Mouse (Mus musculus): ENCODE data around the gene Psmc1. TPM values are rescaled to one million over a fixed set of nuclear protein-coding genes. Genes with fewer than 3 reads are reported as not detected.

Gene Psmc1
- polyA plus RNA-seq, 1 experiment = 545 TPM

DNA sequence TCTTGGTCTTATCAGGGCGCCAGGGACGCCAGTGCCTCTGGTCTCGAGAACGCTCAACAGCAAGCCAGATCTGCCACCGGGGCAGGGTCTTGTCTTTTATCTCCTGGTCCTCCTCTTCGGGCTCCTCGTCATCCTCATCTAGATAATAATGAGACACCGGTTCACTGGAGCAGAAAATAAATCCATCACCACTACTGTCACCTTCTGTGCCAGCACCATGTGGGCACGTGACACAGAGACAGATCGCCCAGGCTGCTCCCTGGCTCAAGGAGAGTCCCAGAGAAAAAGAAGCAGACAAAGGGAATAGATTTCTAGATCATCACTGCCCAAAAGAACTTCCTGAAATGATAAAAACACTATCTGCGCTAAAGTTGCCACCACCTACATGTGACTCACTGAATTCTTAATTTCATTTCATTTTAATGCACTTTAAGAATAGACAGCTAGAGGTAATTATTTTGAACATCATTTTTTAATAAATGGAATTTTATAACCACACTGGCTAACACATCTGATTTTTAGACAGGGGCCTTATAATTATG is 24.5 kb downstream of the Psmc1 start:
- Histone ChIP-seq H3K9me3 (replicated peaks; ENCODE audit: control insufficient read depth, insufficient read depth, low read length, poor library complexity, severe bottlenecking) (no peaks in the 10 kb centered on the region), H3K27me3 (ENCODE audit: control insufficient read depth, insufficient read depth, low read length, poor library complexity, severe bottlenecking) (no peaks in the 10 kb centered on the region), H3K36me3 (ENCODE audit: control insufficient read depth, insufficient read depth, low read length, poor library complexity, severe bottlenecking) (peaks cover 12% of the 10 kb centered on the region), H3K4me3 (ENCODE audit: low read depth, low read length) (no peak overlapping the region), H3K4me1 (ENCODE audit: control insufficient read depth, insufficient read depth, low read length) (peaks cover 1% of the 10 kb centered on the region), H3K9ac (ENCODE audit: low read depth, poor library complexity, severe bottlenecking) (no peak overlapping the region), H3K27ac (ENCODE audit: insufficient read depth, low read length) (no peak overlapping the region)
- no peak for TF ChIP-seq POLR2A (IDR thresholded peaks at IDR 0.05; ENCODE audit: insufficient read depth, low read length)
- no peak for TF ChIP-seq CTCF (IDR thresholded peaks at IDR 0.05; ENCODE audit: low read depth, low read length)
- no peak for TF ChIP-seq EP300 (IDR thresholded peaks at IDR 0.05; ENCODE audit: insufficient read depth, low read depth, low read length)

DNA sequence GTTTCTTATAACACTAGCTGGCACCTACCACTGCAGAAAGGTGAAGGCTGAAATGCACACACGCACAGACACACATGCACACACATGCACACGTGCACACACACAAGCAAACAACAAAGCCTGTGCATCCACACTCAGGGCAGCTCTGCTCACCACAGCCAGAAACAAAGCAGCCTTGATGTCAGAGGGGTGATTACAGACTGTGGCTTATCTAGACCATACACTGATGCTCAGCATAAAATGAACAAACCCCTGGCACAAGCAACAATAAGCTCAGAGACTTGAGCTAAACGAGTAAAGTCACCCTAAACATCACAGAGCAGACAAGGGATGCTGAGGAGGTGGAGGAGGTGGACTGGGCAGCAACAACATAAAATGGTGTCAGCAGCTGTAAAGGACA is 25.2 kb downstream of the Psmc1 start:
- Histone ChIP-seq H3K9me3 (replicated peaks; ENCODE audit: control insufficient read depth, insufficient read depth, low read length, poor library complexity, severe bottlenecking) (no peaks in the 10 kb centered on the region), H3K4me3 (ENCODE audit: low read depth, low read length) (no peak overlapping the region), H3K36me3 (ENCODE audit: control insufficient read depth, insufficient read depth, low read length, poor library complexity, severe bottlenecking) (peaks cover 10% of the 10 kb centered on the region), H3K4me1 (ENCODE audit: control insufficient read depth, insufficient read depth, low read length) (no peaks in the 10 kb centered on the region), H3K9ac (ENCODE audit: low read depth, poor library complexity, severe bottlenecking) (no peak overlapping the region), H3K27me3 (ENCODE audit: control insufficient read depth, insufficient read depth, low read length, poor library complexity, severe bottlenecking) (no peaks in the 10 kb centered on the region), H3K27ac (ENCODE audit: insufficient read depth, low read length) (no peak overlapping the region)
- no peak for TF ChIP-seq POLR2A (IDR thresholded peaks at IDR 0.05; ENCODE audit: insufficient read depth, low read length)
- no peak for TF ChIP-seq CTCF (IDR thresholded peaks at IDR 0.05; ENCODE audit: low read depth, low read length)
- TF ChIP-seq EP300 (IDR thresholded peaks at IDR 0.05; ENCODE audit: insufficient read depth, low read depth, low read length) = no peak

GRCm38 (mm10) chr12:100142848-100143523 is 33.0 kb downstream of the Psmc1 start:
- TF ChIP-seq POLR2A (IDR thresholded peaks at IDR 0.05; ENCODE audit: insufficient read depth, low read length) = no peak
- no peak for TF ChIP-seq EP300 (IDR thresholded peaks at IDR 0.05; ENCODE audit: insufficient read depth, low read depth, low read length)
- no peak for TF ChIP-seq CTCF (IDR thresholded peaks at IDR 0.05; ENCODE audit: low read depth, low read length)
- no peaks in the 10 kb centered on the region for H3K9me3 ChIP-seq (replicated peaks; ENCODE audit: control insufficient read depth, insufficient read depth, low read length, poor library complexity, severe bottlenecking)
- peaks cover 26% of the 10 kb centered on the region for H3K36me3 ChIP-seq (ENCODE audit: control insufficient read depth, insufficient read depth, low read length, poor library complexity, severe bottlenecking)
- no peak overlapping the region for H3K4me3 ChIP-seq (ENCODE audit: low read depth, low read length)
- H3K27me3 ChIP-seq (ENCODE audit: control insufficient read depth, insufficient read depth, low read length, poor library complexity, severe bottlenecking) = no peaks in the 10 kb centered on the region
- no peak overlapping the region for H3K9ac ChIP-seq (ENCODE audit: low read depth, poor library complexity, severe bottlenecking)
- H3K4me1 ChIP-seq (ENCODE audit: control insufficient read depth, insufficient read depth, low read length) = no peaks in the 10 kb centered on the region
- H3K27ac ChIP-seq (ENCODE audit: insufficient read depth, low read length) = no peak overlapping the region

DNA sequence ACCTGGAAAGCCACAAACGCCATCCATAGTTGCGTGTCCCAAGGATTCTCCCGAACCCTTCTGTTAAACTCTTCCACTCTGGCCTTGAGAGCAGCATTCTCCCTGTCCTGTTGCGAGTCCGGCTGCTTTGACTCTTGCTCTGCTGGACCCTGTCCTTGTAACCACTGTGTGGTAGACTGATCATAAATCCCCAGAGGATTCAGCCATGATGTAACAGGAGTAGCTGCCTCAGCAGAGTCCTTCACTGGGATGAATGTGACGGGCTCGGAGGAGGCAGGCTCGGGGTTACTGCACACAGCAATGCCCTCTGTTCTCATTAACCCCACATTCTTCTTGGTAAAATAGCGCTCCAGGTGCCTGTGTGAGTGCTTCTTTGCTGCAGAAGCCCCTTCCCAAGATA is 33.8 kb downstream of the Psmc1 start:
- no peak overlapping the region for H3K27ac ChIP-seq (ENCODE audit: insufficient read depth, low read length)
- peaks cover 30% of the 10 kb centered on the region for H3K36me3 ChIP-seq (ENCODE audit: control insufficient read depth, insufficient read depth, low read length, poor library complexity, severe bottlenecking)
- no peak overlapping the region for H3K9ac ChIP-seq (ENCODE audit: low read depth, poor library complexity, severe bottlenecking)
- TF ChIP-seq CTCF (IDR thresholded peaks at IDR 0.05; ENCODE audit: low read depth, low read length) (no peak), POLR2A (IDR thresholded peaks at IDR 0.05; ENCODE audit: insufficient read depth, low read length) (no peak), EP300 (IDR thresholded peaks at IDR 0.05; ENCODE audit: insufficient read depth, low read depth, low read length) (no peak)
- H3K9me3 ChIP-seq (replicated peaks; ENCODE audit: control insufficient read depth, insufficient read depth, low read length, poor library complexity, severe bottlenecking) = no peaks in the 10 kb centered on the region
- H3K4me3 ChIP-seq (ENCODE audit: low read depth, low read length) = no peak overlapping the region
- H3K4me1 ChIP-seq (ENCODE audit: control insufficient read depth, insufficient read depth, low read length) = no peaks in the 10 kb centered on the region
- H3K27me3 ChIP-seq (ENCODE audit: control insufficient read depth, insufficient read depth, low read length, poor library complexity, severe bottlenecking) = no peaks in the 10 kb centered on the region

- no peaks in the 10 kb centered on the region for H3K4me1 ChIP-seq (ENCODE audit: control insufficient read depth, insufficient read depth, low read length)
- H3K9ac ChIP-seq (ENCODE audit: low read depth, poor library complexity, severe bottlenecking) = no peak overlapping the region
- H3K36me3 ChIP-seq (ENCODE audit: control insufficient read depth, insufficient read depth, low read length, poor library complexity, severe bottlenecking) = peaks cover 34% of the 10 kb centered on the region
- H3K4me3 ChIP-seq (ENCODE audit: low read depth, low read length) = no peak overlapping the region
- no peaks in the 10 kb centered on the region for H3K9me3 ChIP-seq (replicated peaks; ENCODE audit: control insufficient read depth, insufficient read depth, low read length, poor library complexity, severe bottlenecking)
- no peaks in the 10 kb centered on the region for H3K27me3 ChIP-seq (ENCODE audit: control insufficient read depth, insufficient read depth, low read length, poor library complexity, severe bottlenecking)
- TF ChIP-seq POLR2A (IDR thresholded peaks at IDR 0.05; ENCODE audit: insufficient read depth, low read length) = no peak
- no peak for TF ChIP-seq EP300 (IDR thresholded peaks at IDR 0.05; ENCODE audit: insufficient read depth, low read depth, low read length)
- TF ChIP-seq CTCF (IDR thresholded peaks at IDR 0.05; ENCODE audit: low read depth, low read length) = no peak
- H3K27ac ChIP-seq (ENCODE audit: insufficient read depth, low read length) = no peak overlapping the region
Observed at GRCm38 (mm10) chr12:100144269-100144668, 34.3 kb downstream of the Psmc1 start.

GRCm38 (mm10) chr12:100152466-100152865 is 42.5 kb downstream of the Psmc1 start:
- H3K36me3 ChIP-seq (ENCODE audit: control insufficient read depth, insufficient read depth, low read length, poor library complexity, severe bottlenecking) = peaks cover 23% of the 10 kb centered on the region
- H3K4me3 ChIP-seq (ENCODE audit: low read depth, low read length) = no peak overlapping the region
- no peaks in the 10 kb centered on the region for H3K9me3 ChIP-seq (replicated peaks; ENCODE audit: control insufficient read depth, insufficient read depth, low read length, poor library complexity, severe bottlenecking)
- H3K27ac ChIP-seq (ENCODE audit: insufficient read depth, low read length) = no peak overlapping the region
- TF ChIP-seq POLR2A (IDR thresholded peaks at IDR 0.05; ENCODE audit: insufficient read depth, low read length) (no peak), EP300 (IDR thresholded peaks at IDR 0.05; ENCODE audit: insufficient read depth, low read depth, low read length) (no peak), CTCF (IDR thresholded peaks at IDR 0.05; ENCODE audit: low read depth, low read length) (no peak)
- H3K9ac ChIP-seq (ENCODE audit: low read depth, poor library complexity, severe bottlenecking) = no peak overlapping the region
- no peaks in the 10 kb centered on the region for H3K4me1 ChIP-seq (ENCODE audit: control insufficient read depth, insufficient read depth, low read length)
- H3K27me3 ChIP-seq (ENCODE audit: control insufficient read depth, insufficient read depth, low read length, poor library complexity, severe bottlenecking) = no peaks in the 10 kb centered on the region
